Mouse (Mus musculus) E14TG2a.4 (cell line): ENCODE measurements around the gene Evi5.

Source experiments
- CTCF ChIP-seq: conservative IDR thresholded peaks from 2 replicates; pipeline ENCODE4 v1.5.1; 2014; ENCODE audit warnings: low read length
- POU5F1 ChIP-seq: IDR thresholded peaks from 2 replicates; pipeline ENCODE4 v1.6.1; 2014; ENCODE audit warnings: low read length, borderline replicate concordance

- TF ChIP-seq CTCF (peak; percentile 47), POU5F1 (no peak)
Observed at GRCm38 (mm10) chr5:107877053-107877452, 2.1 kb upstream of the Evi5 start.
